Mouse (Mus musculus) embryonic fibroblast, embryonic 13.5 days (primary cell): Measurements from ENCODE around the gene Tmem120a.

Experiments
- CTCF ChIP-seq: IDR thresholded peaks from 2 replicates; pipeline ENCODE4 v1.5.1; 2011; ENCODE audit warnings: mild to moderate bottlenecking, control low read depth, low read length, moderate library complexity, borderline replicate concordance; ENCODE audit not compliant: insufficient read depth
- POLR2A ChIP-seq: IDR thresholded peaks from 2 replicates; pipeline ENCODE4 v1.6.1; 2011; ENCODE audit warnings: low read depth, mild to moderate bottlenecking, control low read depth, low read length, moderate library complexity

DNA sequence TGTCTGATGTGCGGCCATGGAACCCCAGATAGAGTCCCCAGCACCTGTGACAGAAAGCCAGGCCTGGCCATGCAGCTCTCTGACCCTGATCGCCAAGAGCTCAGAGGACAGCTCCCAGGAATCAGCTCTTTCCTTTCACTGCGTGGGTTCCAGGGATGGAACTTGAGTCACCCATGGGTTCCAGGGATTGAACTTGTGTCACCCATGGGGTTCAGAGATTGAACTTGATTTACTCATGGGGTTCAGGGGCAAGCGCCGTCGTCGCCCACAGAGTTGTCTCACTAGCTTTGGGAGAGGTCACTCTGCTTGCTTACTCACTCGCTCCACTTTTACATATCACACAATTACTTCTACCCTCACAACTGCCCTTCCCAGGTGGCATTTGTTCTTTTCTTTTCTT, 23.2 kb downstream of the Tmem120a start:
- TF ChIP-seq CTCF (no peak), POLR2A (no peak)
